Mouse (Mus musculus) retina, adult 2 months (tissue): ENCODE results near the gene Itgam.
"Not testable (repeated sequence)": the region's sequence is repeated elsewhere in the genome, so short reads cannot be mapped to it uniquely, and the experiment has no call there.

Source experiments
- DNase-seq: peaks from one replicate; pipeline ENCODE4 v3.0.0-alpha.2; 2012; ENCODE audit warnings: low read depth, low spot score

Itgam gene

DNA sequence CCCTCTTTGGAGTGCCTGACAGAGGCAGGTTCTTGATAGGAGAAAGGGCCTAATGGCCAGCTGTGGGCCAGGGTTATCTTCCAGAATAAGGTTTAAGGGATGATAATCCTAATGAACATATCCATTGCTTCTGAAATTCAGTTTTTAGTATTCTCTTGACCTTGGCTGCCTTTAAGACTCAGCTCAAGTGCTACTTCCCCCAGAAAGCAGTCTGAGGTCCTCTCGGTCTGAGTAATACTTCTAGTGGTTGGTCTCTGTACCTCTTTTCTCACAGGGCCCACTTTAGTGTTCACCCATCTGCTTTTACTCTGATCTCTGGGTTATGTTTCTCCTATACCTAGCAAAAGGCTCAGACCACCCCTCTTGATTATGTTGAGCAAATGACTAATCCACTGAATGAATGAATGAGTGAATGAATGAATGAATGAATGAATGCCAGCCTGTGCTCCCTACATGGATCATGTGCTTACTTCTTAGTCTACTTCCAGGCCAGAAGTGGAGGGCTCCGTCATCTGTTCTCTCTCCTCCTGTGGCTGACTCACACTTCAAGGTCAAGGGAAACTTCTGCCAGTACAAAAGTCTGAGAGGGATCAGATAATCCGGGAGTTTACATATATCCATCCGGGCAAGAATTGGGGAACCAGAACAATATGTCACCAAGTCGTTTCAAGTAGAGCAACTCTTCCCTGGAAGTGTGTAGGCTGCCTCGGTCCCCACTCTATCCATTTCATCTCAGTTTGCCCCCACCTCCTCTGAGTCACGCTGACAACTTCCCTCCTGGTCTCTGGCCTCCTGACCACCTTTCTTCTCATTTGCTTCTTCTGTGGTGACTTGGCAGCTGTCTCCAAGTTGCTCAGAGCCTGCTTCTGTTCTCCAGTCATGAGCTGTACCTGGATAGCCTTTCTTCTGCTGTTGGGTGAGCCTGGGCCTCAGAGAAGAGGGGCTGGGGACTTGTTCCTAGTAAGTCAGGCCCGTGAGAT lies 66.6 kb downstream of the Itgam start, which contains the start of gene Itgax:
TSS of gene Itgax (plus strand) at position 807 of the 980 bp plus-strand sequence.
- no peak for DNase-seq

DNA sequence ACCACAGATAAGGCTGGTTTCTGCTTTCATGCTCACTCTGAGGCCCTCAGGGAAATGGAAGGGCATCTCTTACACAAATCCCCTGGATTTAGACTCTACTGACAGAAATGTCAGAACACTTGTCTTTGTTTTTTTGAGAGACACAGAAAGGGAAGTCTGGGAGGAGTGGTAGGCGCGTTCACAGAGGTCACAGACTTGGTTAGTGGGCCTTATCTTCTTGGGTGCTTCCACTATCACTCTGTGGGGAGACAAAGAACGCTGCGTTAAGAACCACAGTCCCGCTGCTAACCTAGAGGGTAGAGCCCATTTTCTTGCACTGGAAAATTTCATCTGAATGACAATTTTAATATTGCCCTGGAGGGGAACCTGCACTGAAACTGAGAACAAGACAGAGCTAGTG lies 69.7 kb downstream of the Itgam start:
- no peak for DNase-seq

DNA sequence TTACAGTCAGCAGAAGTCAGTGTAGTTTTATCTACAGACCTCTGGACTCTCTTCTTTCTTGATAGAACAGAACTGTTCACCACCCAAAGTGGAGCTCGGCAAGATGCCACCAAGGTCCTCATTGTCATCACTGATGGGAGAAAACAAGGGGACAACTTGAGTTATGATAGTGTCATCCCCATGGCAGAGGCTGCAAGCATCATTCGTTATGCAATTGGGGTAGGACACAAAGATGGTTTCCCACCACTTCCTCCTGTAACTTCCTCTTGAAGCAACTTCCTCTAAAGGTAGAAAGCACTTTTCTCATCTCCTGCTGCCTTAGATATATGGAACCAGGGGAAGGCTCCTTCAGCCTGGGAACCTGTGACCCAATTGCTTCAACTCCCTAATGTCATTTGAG lies 71.2 kb downstream of the Itgam start:
- DNase-seq = no peak

DNA sequence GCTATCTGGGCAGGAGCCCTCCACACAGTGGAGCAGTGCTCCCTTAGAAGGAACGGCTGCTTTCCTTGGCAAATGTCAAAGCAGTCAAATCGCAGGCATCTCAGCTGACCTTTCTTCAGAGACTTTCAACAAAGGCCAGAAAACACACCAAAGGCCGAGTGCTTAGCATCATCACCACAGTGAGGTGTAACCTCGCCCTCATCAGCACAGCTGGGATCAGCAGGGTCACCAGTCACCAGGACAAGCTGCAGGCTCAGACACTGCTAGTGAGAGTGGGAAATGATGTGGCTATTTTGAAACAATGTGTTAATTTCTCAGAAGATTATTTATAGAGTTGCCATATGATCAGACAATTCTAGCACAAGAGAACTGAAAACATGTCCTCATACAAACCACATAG lies 74.5 kb downstream of the Itgam start:
- no peak for DNase-seq

DNA sequence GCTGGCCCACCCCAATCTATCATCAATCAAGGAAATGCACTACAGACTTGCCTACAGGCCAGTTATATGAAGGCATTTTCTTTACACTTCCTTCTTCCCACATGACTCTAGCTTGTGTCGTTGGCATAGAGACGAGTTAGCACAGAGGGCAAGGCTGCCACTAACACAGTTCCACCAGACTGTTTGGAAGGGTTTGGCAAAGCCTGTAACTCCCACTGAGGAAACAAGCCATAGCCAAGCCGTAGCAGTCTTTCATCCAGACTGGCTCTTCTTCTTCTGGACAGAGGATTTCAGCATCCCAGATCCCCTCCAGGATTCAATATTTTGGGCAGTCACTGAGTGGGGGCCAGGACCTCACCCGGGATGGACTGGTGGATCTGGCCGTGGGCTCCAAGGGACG lies 77.2 kb downstream of the Itgam start:
- no peak for DNase-seq

DNA sequence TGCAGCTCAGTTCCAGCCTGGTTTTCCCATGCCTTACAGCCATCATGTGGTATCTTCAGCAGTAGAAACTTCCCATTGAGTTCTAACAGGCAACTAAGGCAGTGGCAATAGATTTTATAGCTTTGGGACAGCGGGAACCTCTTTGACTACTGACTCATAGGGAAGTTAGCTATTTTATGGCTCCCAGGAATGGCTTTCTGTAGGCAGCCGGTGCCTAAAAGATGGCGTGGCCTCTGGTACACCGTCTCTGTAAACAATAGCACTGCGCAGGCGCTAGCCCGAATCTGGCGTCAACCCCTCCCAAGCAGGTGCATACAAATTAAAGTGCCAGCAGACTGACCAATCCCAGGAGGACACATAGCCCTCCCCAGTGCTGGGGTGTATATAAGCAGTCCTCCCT lies 88.5 kb downstream of the Itgam start:
- DNase-seq = no peak

DNA sequence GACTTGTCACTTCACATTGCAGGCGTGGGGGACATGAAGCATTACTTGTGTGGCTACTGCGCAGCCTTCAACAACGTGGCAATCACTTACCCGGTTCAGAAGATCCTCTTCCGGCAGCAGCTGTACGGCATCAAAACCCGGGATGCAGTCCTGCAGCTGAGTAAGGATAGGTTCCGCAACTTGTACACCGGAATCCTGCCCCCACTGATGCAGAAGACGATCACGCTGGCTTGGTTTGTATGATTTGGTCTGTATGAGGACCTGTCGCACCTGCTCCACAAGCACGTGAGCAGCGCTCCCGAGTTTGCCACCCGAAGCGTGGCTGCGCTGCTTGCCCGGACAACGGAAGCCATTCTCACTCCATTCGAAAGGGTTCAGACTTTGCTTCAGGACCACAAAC lies 91.6 kb downstream of the Itgam start, which contains the start of gene Itgad:
TSS of gene Itgad (plus strand) at position 301 of the 400 bp plus-strand sequence.
- DNase-seq = no peak

DNA sequence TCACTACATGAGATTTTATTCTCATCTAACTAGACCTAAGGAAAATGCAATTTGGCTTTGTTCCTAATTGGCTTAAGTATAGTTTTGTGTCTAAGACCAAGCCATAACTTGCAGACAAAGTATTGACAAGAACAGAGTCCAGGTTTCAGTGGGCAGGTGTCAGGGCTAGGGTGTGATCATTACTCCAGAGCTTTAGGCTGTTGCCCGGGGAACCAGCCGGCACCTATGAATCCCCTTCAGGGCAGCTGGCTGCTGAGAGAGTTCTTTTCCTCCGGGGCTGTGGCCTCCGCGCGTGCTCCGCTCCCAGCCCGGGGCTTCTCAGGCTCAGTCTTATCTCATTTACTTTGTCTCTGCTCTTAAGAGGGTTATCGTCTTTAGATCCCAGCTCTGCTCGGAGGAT lies 92.5 kb downstream of the Itgam start:
- no peak for DNase-seq

DNA sequence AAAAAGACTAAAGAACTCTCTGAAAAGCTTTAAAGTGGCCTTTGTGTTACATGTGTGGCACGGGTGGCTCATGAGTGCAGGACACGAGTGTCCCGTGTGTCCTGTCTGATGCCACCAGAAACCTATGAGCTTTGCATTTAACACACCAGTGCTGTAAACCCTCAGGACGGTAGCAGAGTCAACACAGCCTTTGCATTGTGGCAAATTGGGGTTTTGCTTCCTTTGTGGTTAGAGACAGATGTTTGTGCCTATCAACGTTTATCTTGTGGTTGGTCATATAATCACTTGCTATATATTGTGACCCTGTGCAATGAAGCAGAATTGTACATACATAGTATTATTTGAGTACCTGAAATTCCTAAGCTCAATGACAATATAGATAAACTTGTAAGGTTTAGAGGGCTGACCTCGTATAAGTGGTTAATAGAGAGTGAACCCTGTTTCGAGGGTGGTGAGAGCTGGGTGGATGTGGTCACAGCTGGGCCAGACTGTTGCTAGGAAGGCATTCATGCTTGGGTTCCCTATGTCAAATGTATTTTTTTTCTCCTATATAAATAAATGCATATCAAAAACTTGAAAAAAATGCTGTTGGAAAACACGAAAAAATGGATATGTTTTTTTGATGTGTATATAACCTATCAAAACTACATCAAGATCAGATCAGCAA lies 96.4 kb downstream of the Itgam start:
- not testable (repeated sequence) for DNase-seq

DNA sequence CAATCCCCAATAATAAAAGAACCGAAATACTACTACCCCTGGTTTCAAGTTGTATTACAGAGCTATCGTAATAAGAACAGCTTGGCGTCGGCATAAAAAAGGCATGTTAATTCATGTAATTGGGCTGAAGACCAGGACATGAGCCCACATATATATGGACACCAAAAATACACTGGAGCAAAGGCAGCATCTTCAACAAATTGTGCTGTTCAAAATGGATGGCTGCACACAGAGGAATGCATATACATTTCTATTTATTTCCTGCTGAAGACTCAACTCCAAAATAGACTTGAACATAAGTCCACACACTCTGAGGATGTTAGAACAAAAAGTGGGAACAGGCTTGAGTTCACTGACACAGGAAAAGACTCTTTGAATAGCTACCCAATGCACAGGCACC lies 101.6 kb downstream of the Itgam start:
- DNase-seq = no peak

DNA sequence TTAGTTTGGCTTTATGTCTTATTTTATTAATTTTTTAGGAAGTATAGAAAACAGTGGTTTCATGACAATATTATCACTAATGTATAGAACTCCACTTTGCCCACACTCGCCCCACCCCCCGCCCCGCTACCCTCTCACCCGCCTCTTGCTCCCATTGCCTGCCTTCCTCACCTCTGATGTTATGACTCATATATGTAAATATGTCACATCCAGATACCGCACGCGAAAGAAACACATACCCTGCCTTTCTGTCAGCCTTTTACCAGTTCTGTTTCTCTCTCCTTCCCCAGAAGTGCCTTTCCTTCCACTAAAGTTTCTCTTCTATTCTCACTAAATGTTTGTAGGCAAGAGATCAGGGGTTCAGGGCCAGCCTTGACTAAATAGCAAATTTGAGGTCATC lies 104.0 kb downstream of the Itgam start:
- DNase-seq = no peak
